Mouse (Mus musculus) lung, adult 2 months (tissue): Measurements from ENCODE around the gene Gm45140.

Experiments used
- CTCF ChIP-seq: fragments of 200-500 bp; IDR thresholded peaks from 2 replicates; pipeline ENCODE4 v1.5.1; 2011; ENCODE audit warnings: mild to moderate bottlenecking, low read length, control low read depth; ENCODE audit not compliant: insufficient read depth
- POLR2A ChIP-seq: fragments of 200-500 bp; IDR thresholded peaks from 2 replicates; pipeline ENCODE4 v1.6.1; 2011; ENCODE audit warnings: low read depth, mild to moderate bottlenecking, control low read depth, low read length, borderline replicate concordance; ENCODE audit errors: extremely low read depth

- TF ChIP-seq CTCF (no peak), POLR2A (no peak)
Observed at GRCm38 (mm10) chr6:87845031-87845695, 9.6 kb upstream of the Gm45140 start.
